Mouse (Mus musculus) testis, postnatal 14 days (tissue): ENCODE measurements around the gene Zfp414.

Experiments
- DNase-seq: peaks from one replicate; pipeline ENCODE4 v3.0.0; 2021; ENCODE audit warnings: low spot score

The Zfp414 gene

DNA sequence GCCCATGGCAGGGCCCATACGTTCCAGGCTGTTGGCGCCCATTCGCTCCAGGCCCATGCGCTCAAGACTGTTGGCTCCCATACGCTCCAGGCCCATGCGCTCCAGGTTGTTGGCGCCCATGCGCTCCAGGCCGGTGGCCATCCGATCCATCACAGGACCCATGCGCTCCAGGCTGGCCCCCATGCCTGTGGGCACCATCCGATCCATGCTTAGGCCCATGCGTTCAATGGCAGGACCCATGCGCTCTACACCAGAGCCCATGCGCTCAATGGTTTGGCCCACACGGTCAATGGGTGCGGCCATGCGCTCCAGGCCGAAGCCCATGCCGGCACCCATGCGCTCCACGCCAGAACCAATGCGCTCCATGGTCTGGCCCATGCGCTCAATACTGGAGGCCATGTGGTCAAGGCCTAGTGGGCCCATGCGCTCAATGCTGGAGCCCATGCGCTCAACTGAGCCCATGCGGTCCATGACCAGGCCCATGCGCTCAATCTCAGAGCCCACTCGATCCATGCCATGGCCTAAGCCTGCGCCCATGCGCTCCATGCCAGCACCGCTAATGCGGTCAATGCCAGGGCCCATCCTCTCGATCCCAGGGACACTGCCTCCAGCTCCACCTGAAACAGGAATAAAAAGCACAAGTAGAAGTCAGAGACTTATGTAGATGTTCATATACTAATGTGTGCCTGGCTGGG, 21.0 kb downstream of the Zfp414 start:
- DNase-seq = no peak

DNA sequence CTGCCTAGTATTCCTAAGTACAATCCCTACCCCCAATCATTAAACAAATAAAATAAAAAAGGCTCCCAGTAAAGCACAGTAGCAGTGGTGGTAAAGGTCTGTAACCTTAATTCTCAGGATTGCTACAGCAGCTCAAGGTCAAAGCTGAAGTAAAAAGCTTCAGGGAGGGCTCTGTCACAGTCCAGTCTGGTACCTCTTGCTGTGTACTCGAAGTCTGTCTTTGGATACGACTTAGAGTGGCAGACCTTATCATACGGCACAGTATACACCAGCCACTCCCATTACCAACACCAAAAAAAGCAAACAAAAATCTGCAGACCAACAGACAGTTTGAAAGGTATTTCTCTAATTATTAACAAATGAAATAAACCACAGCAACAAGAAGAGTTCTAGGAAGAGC, 37.9 kb downstream of the Zfp414 start:
- DNase-seq = no peak

DNA sequence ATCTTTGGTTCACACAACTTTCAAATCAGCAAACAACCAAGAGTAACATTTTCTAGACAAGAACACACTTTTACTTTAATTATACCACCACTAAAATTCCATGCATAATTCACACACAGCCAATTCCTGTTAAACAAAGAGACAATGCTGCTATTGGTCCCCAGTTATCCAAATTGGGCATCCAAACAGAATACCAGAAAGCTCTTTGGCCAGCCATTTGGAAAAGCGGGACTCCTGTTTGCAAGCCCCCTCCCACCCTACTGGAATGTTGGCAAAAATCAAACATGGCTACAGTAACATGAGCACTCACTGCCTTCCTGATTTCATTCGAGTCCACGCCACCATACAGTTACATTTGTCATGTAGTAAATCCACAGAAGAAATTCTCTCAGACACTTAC, 40.8 kb downstream of the Zfp414 start:
- DNase-seq = no peak

DNA sequence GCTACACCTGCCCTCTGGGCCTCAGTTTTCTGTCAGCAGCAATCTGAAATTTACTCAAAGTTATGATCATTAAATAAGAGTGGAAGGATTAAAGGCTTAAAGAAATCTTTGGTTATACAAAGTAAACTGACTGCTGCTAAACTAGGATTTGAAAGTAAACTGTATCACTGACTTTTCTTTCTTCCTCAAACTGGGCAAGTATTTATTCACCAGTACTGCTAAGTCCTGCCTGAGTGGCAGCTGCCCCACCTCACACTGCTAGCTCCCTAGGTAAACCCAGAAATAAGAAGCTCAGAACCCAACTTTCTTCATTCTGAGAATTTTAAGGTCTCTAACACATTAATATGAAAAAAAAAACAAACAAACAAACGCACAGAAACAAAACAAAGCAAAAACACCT, 44.9 kb downstream of the Zfp414 start:
- DNase-seq = no peak

DNA sequence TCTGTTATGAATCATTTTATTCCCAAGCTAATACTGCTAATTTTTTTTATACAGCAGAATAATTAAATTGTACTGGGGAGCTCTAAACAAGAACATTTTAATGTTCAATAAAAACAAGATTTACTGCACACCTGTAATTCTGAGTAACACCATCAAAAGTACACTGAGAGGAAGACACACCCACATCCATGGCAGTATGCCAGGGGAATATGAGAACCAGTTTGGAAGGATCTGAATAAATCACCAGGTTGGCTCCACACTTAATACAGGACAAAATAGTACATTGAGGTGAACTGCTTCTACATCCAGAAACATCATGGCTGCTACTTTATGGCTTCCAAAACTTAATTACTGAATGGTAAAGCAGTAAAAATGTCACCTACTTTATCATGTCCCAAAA, 46.6 kb downstream of the Zfp414 start:
- DNase-seq = no peak

DNA sequence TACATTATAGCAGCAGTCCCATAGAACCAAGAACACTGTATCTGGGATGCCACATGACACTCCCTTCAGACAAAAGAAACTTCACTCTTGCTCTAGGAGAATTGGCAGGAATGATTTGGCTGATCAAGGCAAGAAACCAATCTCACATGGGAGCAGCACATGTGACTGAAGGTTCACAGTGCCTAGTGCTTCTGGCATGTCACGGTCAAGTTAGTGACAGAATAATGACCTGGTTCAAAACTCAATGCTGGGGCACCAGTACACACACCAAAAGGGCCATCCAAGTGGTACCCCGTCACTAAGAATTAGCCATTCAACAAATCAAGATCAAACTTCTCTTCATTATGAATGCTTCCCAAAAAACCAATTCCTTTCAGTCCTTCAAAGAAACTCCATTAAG, 47.2 kb downstream of the Zfp414 start:
- DNase-seq = no peak

DNA sequence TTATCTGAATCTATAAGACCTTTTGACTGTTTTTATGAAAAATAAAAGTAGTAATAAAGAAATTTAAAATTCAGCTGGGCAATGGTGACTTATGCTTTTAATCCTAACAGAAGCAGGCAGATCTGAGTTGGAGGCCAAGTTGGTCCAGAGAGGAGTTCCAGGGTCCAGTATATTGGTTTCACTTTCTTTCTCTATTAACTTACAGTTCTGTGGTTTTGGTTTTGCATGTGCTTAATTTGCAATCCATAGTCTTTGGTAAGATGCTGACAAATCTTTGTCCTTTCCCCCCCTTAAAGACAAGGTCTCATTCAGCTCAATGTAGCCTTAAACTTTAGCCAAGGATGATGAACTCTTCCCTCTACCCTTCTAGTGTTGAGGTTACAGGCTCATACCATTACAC, 49.9 kb downstream of the Zfp414 start:
- DNase-seq = no peak
